Mouse (Mus musculus) lung, postnatal 14 days (tissue): ENCODE measurements around the gene Slc36a1.
A peak's percentile ranks its signal among the peaks of the same experiment; 100 is the strongest.

Experiments used
- DNase-seq: peaks from one replicate; pipeline ENCODE4 v3.0.0; 2021

The Slc36a1 gene

GRCm38 (mm10) chr11:55209626-55210353 is 5.6 kb downstream of the Slc36a1 start:
- no peak for DNase-seq

GRCm38 (mm10) chr11:55213518-55213917 is 9.4 kb downstream of the Slc36a1 start:
- no peak for DNase-seq

GRCm38 (mm10) chr11:55214161-55214560 is 10.0 kb downstream of the Slc36a1 start:
- peak; percentile 11 for DNase-seq

- no peak for DNase-seq
These were observed 10.8 kb downstream of the Slc36a1 start for GRCm38 (mm10) chr11:55214978-55215377.

- no peak for DNase-seq
These were observed 11.9 kb downstream of the Slc36a1 start for GRCm38 (mm10) chr11:55216061-55216460.

GRCm38 (mm10) chr11:55216830-55217229 is 12.7 kb downstream of the Slc36a1 start:
- DNase-seq, result no peak

GRCm38 (mm10) chr11:55217418-55217817 is 13.3 kb downstream of the Slc36a1 start:
- no peak for DNase-seq

GRCm38 (mm10) chr11:55217880-55218279 is 13.7 kb downstream of the Slc36a1 start:
- no peak for DNase-seq

GRCm38 (mm10) chr11:55218473-55218872 is 14.3 kb downstream of the Slc36a1 start:
- no peak for DNase-seq

GRCm38 (mm10) chr11:55221306-55221705 is 17.2 kb downstream of the Slc36a1 start:
- no peak for DNase-seq

- no peak for DNase-seq
These were observed 26.9 kb downstream of the Slc36a1 start for GRCm38 (mm10) chr11:55231034-55231433.

- no peak for DNase-seq
These were observed 30.1 kb downstream of the Slc36a1 start for GRCm38 (mm10) chr11:55234288-55234687.

- DNase-seq, result no peak
These were observed 30.6 kb downstream of the Slc36a1 start for GRCm38 (mm10) chr11:55234791-55235190.

- no peak for DNase-seq
These were observed 32.7 kb downstream of the Slc36a1 start for GRCm38 (mm10) chr11:55236815-55237214.

- no peak for DNase-seq
These were observed 35.3 kb downstream of the Slc36a1 start for GRCm38 (mm10) chr11:55239496-55239895.

GRCm38 (mm10) chr11:55240556-55240955 is 36.4 kb downstream of the Slc36a1 start:
- peak; percentile 78 for DNase-seq

- DNase-seq, result no peak
These were observed 46.4 kb downstream of the Slc36a1 start for GRCm38 (mm10) chr11:55250527-55250926.

GRCm38 (mm10) chr11:55253391-55253790 is 49.2 kb downstream of the Slc36a1 start:
- no peak for DNase-seq

- no peak for DNase-seq
These were observed 57.0 kb downstream of the Slc36a1 start for GRCm38 (mm10) chr11:55261105-55261504.

GRCm38 (mm10) chr11:55262000-55262399 is 57.9 kb downstream of the Slc36a1 start:
- no peak for DNase-seq

GRCm38 (mm10) chr11:55264318-55264717 is 60.2 kb downstream of the Slc36a1 start:
- DNase-seq, result no peak

GRCm38 (mm10) chr11:55265647-55266046 is 61.5 kb downstream of the Slc36a1 start:
- DNase-seq, result no peak

GRCm38 (mm10) chr11:55268580-55268979 is 64.4 kb downstream of the Slc36a1 start:
- no peak for DNase-seq

- peak; percentile 8 for DNase-seq
These were observed 70.6 kb downstream of the Slc36a1 start for GRCm38 (mm10) chr11:55274756-55275155.
